Mouse (Mus musculus) ovary, adult 2 months (tissue): ENCODE measurements around the gene Ccdc71. TPM values are rescaled to one million over a fixed set of nuclear protein-coding genes. Genes with fewer than 3 reads are reported as not detected.

Experiments used
- polyA plus RNA-seq: library from polyadenylated mRNA; depleted of rRNA; stranded (reverse); fragments of >200 nt; gene quantifications from 2 replicates; pipeline ENCODE4 v1.2.3, GENCODE M21; 2012; rRNA removed

The Ccdc71 gene
- polyA plus RNA-seq, result 33.6 and 34.2 TPM in 2 replicates

GRCm38 (mm10) chr9:108460319-108461178 is at the start of gene Ccdc71:
TSS of gene Ccdc71 (plus strand) at chr9:108460527.

DNA sequence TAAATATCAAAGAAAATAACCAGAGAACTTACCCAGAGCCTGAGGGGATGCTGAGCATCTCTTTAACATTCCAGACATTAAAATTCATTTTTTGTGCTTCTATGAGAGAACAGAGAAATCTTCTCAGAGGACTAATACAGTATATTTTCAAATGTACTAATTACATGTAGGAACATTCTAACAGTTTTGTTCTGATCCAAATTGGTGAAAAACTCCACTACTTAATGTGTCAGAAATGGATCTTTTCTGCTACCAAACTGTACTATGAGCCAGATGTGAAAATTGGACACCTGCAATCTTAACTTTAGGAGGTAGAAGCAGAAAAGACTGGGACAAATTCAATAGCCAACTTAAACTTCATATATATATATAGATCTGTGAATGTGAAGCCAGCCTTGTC is 31.9 kb upstream of the Ccdc71 start, which contains the start of gene Ccdc36:
Gene Ccdc36, minus strand, starts transcription at position 101 of the 400 bp plus-strand sequence.

GRCm38 (mm10) chr9:108436182-108436581 is 24.1 kb upstream of the Ccdc71 start, which contains the start of gene BC048562:
TSS of gene BC048562 (plus strand) at chr9:108436482.

DNA sequence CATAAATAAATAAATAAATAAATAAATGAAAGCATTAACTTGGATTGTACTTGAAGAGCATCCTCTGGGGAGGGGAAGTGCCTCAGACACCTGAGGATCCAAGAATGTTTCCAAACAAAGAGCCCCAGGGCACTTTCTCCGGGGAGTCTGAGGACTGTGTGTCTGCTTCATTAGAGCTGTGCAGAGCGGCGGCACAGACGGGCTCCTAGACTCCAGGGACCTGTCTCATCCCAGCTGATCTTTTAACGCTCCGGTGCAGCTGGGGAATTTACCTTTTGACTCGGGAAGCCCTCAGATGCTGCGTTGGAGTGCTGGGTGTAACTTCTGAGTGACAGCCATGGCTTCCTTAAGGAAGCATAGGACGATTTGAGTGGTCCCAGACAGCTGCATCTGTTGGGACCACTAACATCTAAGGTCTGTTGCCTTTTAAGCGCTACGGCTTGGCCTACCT is 879 bp downstream of the Ccdc71 start, which contains the start of gene Klhdc8b:
Gene Klhdc8b, minus strand, starts transcription at position 401 of the 451 bp plus-strand sequence.

DNA sequence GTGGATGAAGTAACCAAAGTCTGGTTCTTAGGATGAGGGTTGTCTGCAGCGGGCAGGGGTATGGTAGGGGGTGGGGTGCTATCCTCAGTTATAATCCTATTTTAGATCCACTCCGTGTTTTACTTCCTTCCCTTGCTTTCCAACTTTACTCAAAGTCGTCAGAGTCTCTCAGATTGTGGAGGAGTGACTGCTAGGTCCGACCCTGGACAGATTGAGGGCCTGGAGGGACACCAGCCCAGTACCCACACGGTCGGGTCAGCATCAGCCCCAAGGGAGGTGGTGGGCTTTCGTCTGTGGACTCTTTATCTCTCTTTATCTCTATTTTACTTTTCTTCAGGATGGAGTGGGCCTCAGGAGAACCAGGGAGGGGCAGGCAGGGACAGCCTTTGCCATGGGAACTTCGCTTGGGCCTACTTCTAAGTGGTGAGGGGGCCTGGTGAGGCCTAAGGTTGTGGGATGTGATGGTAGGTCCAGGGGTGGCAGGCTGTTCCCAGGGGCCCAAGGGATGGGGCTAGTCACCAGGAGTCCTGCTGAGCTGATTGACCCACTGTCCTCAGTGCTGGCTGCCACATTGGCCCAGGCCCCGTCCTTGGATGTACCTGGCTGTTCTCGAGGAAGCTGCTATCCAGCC is 19.5 kb downstream of the Ccdc71 start, which contains the start of gene Lamb2:
Gene Lamb2, plus strand, starts transcription at position 16 of the 631 bp plus-strand sequence.

DNA sequence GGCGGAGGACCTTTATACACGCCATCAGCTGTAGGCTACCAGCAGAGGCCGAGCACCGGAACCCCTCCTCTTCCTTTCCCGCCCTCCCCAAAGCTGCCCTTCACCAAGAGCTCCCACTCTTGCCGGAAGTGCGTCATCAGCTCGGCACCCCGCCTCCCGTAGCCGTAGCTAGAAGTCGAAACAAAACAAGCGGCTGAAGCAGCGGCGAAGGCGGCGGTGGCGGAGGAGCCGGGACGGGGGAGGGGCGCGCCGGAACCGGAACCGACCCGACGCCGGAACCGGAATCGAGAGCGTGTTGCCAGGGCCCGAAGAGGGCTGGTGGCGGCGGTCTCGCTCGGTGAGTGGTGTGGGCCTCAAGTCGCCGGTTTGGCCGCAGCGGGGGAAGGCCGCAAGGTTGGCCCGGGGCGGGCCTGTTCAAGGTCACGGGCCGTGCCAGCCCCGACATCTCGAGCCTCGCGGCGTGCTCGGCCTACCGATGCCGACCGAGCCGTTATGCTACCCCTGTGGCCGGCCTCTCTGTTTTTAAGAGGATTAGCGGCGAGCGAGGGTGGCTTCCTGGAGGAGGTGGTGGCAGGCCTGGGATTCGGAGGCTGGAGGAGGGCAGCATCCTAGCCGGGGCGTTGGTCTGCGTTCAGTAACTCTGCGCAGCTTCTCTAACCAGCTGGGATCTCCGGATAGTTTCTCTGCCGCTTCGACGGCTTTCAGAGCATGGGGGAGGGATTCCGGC is 30.4 kb downstream of the Ccdc71 start, which contains the start of gene Usp19:
Gene Usp19, plus strand, starts transcription at position 44 of the 727 bp plus-strand sequence.

GRCm38 (mm10) chr9:108507619-108508434 is 47.5 kb downstream of the Ccdc71 start, which contains the start of gene Qars:
TSS of gene Qars (plus strand) at chr9:108507706.

Other genes with a start within 250 kb of the Ccdc71 start
- 101 and 122 TPM in 2 replicates for gene Dag1, start 196.6 kb upstream of the Ccdc71 start, polyA plus RNA-seq
- gene Nicn1, start 170.1 kb upstream of the Ccdc71 start, polyA plus RNA-seq, result 19.4 and 25.5 TPM in 2 replicates
- gene Amt, start 163.7 kb upstream of the Ccdc71 start, polyA plus RNA-seq, result 7.6 and 12.8 TPM in 2 replicates
- 86.5 and 130 TPM in 2 replicates for gene Rhoa, start 154.4 kb upstream of the Ccdc71 start, polyA plus RNA-seq
- gene Tcta, start 154.4 kb upstream of the Ccdc71 start, polyA plus RNA-seq, result 37.2 and 41.9 TPM in 2 replicates
- gene Gpx1, start 121.6 kb upstream of the Ccdc71 start, polyA plus RNA-seq, result 1,075 and 1,331 TPM in 2 replicates
- gene Usp4, start 112.7 kb upstream of the Ccdc71 start, polyA plus RNA-seq, result 57.3 and 69.2 TPM in 2 replicates
- gene 1700102P08Rik, start 67.7 kb upstream of the Ccdc71 start, polyA plus RNA-seq, result 0.59 and 0.73 TPM in 2 replicates
- 0.05 and 0.08 TPM in 2 replicates for gene Ccdc36, start 32.0 kb upstream of the Ccdc71 start, polyA plus RNA-seq
- not detected in 2 replicates for gene BC048562, start 24.0 kb upstream of the Ccdc71 start, polyA plus RNA-seq
- gene Klhdc8b, start 1.1 kb downstream of the Ccdc71 start, polyA plus RNA-seq, result 92.6 and 96.4 TPM in 2 replicates
- gene Lamb2, start 19.2 kb downstream of the Ccdc71 start, polyA plus RNA-seq, result 288 and 298 TPM in 2 replicates
- 218 and 280 TPM in 2 replicates for gene Usp19, start 30.1 kb downstream of the Ccdc71 start, polyA plus RNA-seq
- gene Qars, start 47.2 kb downstream of the Ccdc71 start, polyA plus RNA-seq, result 293 and 360 TPM in 2 replicates
- gene Qrich1, start 56.3 kb downstream of the Ccdc71 start, polyA plus RNA-seq, result 143 and 200 TPM in 2 replicates
- 174 and 241 TPM in 2 replicates for gene Impdh2, start 99.8 kb downstream of the Ccdc71 start, polyA plus RNA-seq
- 38.7 and 43.7 TPM in 2 replicates for gene Ndufaf3, start 106.9 kb downstream of the Ccdc71 start, polyA plus RNA-seq
- 275 and 288 TPM in 2 replicates for gene Dalrd3, start 109.4 kb downstream of the Ccdc71 start, polyA plus RNA-seq
- gene Wdr6, start 118.2 kb downstream of the Ccdc71 start, polyA plus RNA-seq, result 138 and 143 TPM in 2 replicates
- 26.4 and 28.4 TPM in 2 replicates for gene P4htm, start 137.1 kb downstream of the Ccdc71 start, polyA plus RNA-seq
- 31.7 and 31.8 TPM in 2 replicates for gene Arih2, start 188.9 kb downstream of the Ccdc71 start, polyA plus RNA-seq
- gene Slc25a20, start 201.6 kb downstream of the Ccdc71 start, polyA plus RNA-seq, result 19.7 and 26.4 TPM in 2 replicates
- gene Prkar2a, start 228.8 kb downstream of the Ccdc71 start, polyA plus RNA-seq, result 19.8 and 24.9 TPM in 2 replicates